Mouse (Mus musculus): ENCODE measurements around the gene Plekhg5. TPM values are rescaled to one million over a fixed set of nuclear protein-coding genes. Genes with fewer than 3 reads are reported as not detected.
A peak's percentile ranks its signal among the peaks of the same experiment; 100 is the strongest.

Plekhg5 gene
- polyA plus RNA-seq, 1 experiment from 2014 or later, result 9.0 TPM

DNA sequence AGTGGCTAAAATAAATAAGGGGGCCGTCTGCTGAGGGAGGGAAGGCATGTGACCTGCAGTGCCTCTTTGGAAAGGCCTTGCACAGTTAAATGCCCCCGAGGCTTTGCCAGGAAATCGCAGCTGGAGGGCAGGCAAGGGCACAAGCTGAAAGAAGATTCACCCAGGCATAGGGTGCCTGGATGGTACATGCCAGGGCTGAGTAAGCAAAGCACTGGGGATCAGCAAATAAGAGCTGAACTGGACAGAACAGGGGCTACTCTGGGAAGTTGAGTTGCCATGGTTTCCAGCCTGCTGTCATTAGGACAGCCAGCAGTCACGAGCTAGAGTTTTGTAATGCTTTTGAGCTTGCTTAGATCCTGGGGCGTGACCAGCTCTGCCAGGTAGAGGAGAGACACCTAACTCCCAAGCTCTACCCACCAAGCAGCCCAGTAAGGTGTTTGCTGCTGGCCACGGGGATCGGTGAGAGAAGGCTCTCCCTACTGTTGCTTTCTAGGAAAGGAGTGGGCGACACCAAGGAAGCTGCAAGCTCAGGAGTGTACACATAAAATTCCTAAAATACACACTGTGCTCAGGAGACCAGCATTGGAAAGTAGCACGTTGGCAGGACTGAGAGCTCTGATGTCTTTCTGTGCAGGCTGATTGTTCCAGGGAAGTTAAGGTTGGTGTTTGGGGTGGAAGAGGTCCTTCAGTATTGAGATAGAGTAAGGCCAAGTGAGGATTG is 9.7 kb upstream of the Plekhg5 start:
- H3K4me1 ChIP-seq (replicated peaks; ENCODE audit: control insufficient read depth, insufficient read depth, low read length), result no peaks in the 10 kb centered on the region
- DNase-seq (ENCODE audit: low spot score) (no peak), ATAC-seq (replicated peaks; ENCODE audit: low FRiP score, low TSS enrichment, low read depth) (no peak)
- no peak overlapping the region for H3K4me3 ChIP-seq (ENCODE audit: low read depth, low read length)
- H3K4me2 ChIP-seq (ENCODE audit: low read length), result no peak overlapping the region
- H3K27me3 ChIP-seq (replicated peaks; ENCODE audit: control insufficient read depth, insufficient read depth, low read length), result no peaks in the 10 kb centered on the region
- peaks cover 39% of the 10 kb centered on the region for H3K36me3 ChIP-seq (ENCODE audit: control insufficient read depth, insufficient read depth, low read length)
- 64% methylated on average over 9 of the region's 9 CpGs for WGBS
- no peak overlapping the region for H3K27ac ChIP-seq (ENCODE audit: low read depth)
- no peaks in the 10 kb centered on the region for H3K9me3 ChIP-seq (ENCODE audit: control insufficient read depth, low read length)
- no peak overlapping the region for H3K9ac ChIP-seq (ENCODE audit: low read length)

DNA sequence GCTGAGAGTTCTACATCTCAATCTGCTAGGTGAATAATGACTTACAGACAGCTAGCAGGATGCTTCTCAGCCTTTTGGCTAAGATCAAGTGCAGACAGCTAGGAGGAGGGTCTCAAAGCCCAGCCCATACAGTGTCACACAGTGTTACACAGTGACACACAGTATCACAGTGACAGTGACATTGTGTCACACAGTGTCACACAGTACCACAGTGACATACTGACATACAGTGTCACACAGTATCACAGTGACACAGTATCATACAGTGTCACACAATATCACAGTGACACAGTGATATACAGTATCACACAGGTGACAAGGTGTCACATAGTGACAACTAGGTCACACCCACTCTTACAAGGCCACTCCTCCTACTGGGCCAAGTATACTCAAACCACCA is 5.0 kb upstream of the Plekhg5 start:
- no peaks in the 10 kb centered on the region for H3K9me3 ChIP-seq (ENCODE audit: control insufficient read depth, low read length)
- no peak overlapping the region for H3K9ac ChIP-seq (ENCODE audit: low read length)
- ATAC-seq (replicated peaks; ENCODE audit: low FRiP score, low TSS enrichment, low read depth), result 0 out of 2 replicates have a peak, but pooled peaks have one; percentile 14
- H3K4me1 ChIP-seq (replicated peaks; ENCODE audit: control insufficient read depth, insufficient read depth, low read length), result peaks cover 1% of the 10 kb centered on the region; the same call in 1 of the 2 replicates
- H3K4me2 ChIP-seq (ENCODE audit: low read length), result no peak overlapping the region
- H3K27ac ChIP-seq (ENCODE audit: low read depth), result no peak overlapping the region
- no peaks in the 10 kb centered on the region for H3K36me3 ChIP-seq (ENCODE audit: control insufficient read depth, insufficient read depth, low read length)
- DNase-seq (ENCODE audit: low spot score), result no peak
- no peak overlapping the region for H3K4me3 ChIP-seq (ENCODE audit: low read depth, low read length)
- no peaks in the 10 kb centered on the region for H3K27me3 ChIP-seq (replicated peaks; ENCODE audit: control insufficient read depth, insufficient read depth, low read length)

DNA sequence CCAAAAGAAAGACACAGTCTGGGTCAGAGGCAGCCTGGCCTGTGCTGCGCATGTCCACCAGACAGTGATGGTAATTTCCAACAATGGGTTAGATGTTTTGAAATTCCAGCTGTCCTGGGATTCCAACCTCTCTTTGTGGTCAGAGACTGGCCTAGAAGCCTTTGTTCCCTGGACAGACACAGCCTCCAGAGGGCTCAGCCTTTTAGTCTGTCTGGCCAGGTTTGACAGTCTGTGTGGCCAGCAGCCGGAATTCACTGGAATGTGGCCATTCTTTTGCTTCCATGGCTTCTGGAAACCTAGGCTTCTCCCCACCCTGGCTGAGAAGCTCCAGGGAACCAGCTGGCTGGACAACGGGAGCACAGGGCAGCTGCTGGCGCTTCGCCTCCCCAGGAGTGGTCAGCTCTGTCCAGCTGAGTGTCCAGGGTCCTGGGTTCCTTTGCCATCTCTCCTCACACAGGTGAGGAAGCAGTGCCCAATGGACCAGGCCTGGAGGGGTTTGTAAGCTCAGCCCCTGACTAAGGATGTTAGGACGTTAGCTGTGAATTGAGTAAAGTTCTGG is 4.1 kb upstream of the Plekhg5 start:
- ATAC-seq (replicated peaks; ENCODE audit: low FRiP score, low TSS enrichment, low read depth), result no peak
- no peak overlapping the region for H3K4me2 ChIP-seq (ENCODE audit: low read length)

DNA sequence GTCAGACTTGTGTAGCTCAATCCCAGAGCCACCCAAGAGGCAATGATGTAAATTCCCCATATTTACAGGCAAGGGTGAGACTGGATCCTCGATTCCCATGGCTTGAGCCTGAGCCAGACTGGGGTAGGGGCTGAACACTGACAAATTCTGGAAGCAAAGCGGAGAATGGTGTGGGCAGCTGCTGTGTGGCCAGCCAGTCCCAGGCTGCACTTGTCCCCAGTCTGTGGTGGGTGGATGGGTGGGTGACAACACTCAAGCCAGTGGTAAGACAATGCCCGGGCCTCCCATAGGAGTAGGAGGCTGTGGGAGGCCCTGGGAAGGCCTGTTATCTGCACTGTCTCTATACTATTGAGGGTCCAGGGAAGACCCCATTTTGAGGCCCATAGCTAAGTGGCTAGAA is 3.1 kb upstream of the Plekhg5 start:
- no peak for ATAC-seq (replicated peaks; ENCODE audit: low FRiP score, low TSS enrichment, low read depth)
- H3K4me1 ChIP-seq (replicated peaks; ENCODE audit: control insufficient read depth, insufficient read depth, low read length), result peaks cover 4% of the 10 kb centered on the region; the same call in 1 of the 2 replicates
- no peak overlapping the region for H3K9ac ChIP-seq (ENCODE audit: low read length)
- no peak overlapping the region for H3K4me3 ChIP-seq (ENCODE audit: low read depth, low read length)
- no peak for DNase-seq (ENCODE audit: low spot score)
- no peaks in the 10 kb centered on the region for H3K27me3 ChIP-seq (replicated peaks; ENCODE audit: control insufficient read depth, insufficient read depth, low read length)
- 88% methylated on average over 3 of the region's 3 CpGs for WGBS
- H3K27ac ChIP-seq (ENCODE audit: low read depth), result no peak overlapping the region
- H3K36me3 ChIP-seq (ENCODE audit: control insufficient read depth, insufficient read depth, low read length), result no peaks in the 10 kb centered on the region
- no peak overlapping the region for H3K4me2 ChIP-seq (ENCODE audit: low read length)
- no peaks in the 10 kb centered on the region for H3K9me3 ChIP-seq (ENCODE audit: control insufficient read depth, low read length)

More for the DNA sequence above, 4.1 kb upstream of the Plekhg5 start:
- no peaks in the 10 kb centered on the region for H3K27me3 ChIP-seq (replicated peaks; ENCODE audit: control insufficient read depth, insufficient read depth, low read length)
- H3K4me3 ChIP-seq (ENCODE audit: low read depth, low read length), result no peak overlapping the region
- no peaks in the 10 kb centered on the region for H3K36me3 ChIP-seq (ENCODE audit: control insufficient read depth, insufficient read depth, low read length)
- H3K9ac ChIP-seq (ENCODE audit: low read length), result no peak overlapping the region
- H3K4me1 ChIP-seq (replicated peaks; ENCODE audit: control insufficient read depth, insufficient read depth, low read length), result peaks cover 4% of the 10 kb centered on the region; the same call in 1 of the 2 replicates
- no peak for DNase-seq (ENCODE audit: low spot score)
- WGBS, result 75% methylated on average over 6 of the region's 6 CpGs
- H3K27ac ChIP-seq (ENCODE audit: low read depth), result no peak overlapping the region
- no peaks in the 10 kb centered on the region for H3K9me3 ChIP-seq (ENCODE audit: control insufficient read depth, low read length)

DNA sequence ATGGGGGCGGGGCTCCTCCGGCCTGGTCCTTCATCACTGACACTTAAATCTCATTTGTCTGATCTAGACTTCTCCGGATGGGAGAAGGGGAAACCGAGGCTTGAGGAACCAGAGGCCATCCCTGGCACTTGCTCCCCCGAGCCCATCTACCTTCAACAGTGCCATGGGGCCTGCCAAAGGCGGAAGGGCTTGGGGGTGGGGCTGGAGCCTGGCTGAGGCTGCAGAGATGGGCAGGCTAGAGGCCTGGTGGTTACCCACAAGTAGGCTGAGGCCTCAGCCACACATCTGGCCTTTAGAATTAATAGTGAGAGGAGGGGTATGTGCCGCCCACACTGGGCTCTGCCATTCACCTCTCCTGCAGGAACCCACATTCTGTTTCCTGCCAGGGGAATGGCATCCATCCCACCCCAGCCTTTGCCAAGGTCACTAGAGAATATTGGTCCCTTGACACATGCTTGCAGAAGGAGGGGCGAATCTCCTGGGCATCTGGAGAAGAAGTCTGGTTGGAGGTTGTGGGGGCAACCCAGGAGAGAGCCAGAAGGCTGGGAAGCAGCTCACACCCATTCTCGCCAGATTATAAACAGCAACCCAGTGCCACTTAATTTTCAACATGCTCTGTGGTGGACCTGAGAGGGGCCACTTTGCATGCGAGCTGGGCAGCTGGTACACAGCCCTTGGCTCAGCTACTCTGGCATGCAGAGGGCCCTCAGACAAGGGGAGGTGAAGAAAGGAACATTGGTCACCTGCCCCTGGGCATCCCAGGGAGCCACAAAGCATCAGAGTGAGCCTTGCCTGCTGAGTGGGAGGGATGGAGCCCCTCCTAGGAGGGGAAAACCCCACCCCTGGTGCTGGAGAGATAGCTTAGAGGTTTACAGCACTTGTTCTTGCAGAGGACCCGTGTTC is 1.6 kb upstream of the Plekhg5 start:
- 72% methylated on average over 11 of the region's 11 CpGs for WGBS
- Histone ChIP-seq H3K27me3 (replicated peaks; ENCODE audit: control insufficient read depth, insufficient read depth, low read length) (no peaks in the 10 kb centered on the region), H3K4me2 (ENCODE audit: low read length) (no peak overlapping the region), H3K9me3 (ENCODE audit: control insufficient read depth, low read length) (no peaks in the 10 kb centered on the region), H3K36me3 (ENCODE audit: control insufficient read depth, insufficient read depth, low read length) (no peaks in the 10 kb centered on the region), H3K4me1 (replicated peaks; ENCODE audit: control insufficient read depth, insufficient read depth, low read length) (peaks cover 4% of the 10 kb centered on the region; the same call in 1 of the 2 replicates), H3K27ac (ENCODE audit: low read depth) (no peak overlapping the region), H3K9ac (ENCODE audit: low read length) (no peak overlapping the region), H3K4me3 (ENCODE audit: low read depth, low read length) (no peak overlapping the region)
- no peak for ATAC-seq (replicated peaks; ENCODE audit: low FRiP score, low TSS enrichment, low read depth)
- no peak for DNase-seq (ENCODE audit: low spot score)

DNA sequence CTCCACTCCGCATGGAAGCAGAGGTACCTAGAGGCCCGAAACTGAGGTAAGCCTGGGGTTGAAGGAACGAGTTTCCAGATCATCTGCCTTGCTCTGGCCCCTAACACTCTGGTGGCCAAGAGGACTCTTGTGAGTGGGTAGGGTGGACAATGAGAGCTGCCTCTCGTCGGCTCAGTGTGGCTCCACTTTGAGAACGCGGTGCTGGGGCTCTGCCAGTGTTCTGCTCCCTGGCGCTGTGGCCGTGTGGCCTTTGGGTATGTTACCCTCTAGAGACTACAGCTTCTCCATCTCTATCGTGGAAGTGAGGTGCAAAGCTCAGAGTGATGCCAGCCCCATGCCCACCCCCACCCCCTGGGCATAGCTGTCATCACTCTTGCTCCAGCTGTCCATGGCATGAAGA is 357 bp downstream of the Plekhg5 start:
- no peak for DNase-seq (ENCODE audit: low spot score)
- no peaks in the 10 kb centered on the region for H3K36me3 ChIP-seq (ENCODE audit: control insufficient read depth, insufficient read depth, low read length)
- peaks cover 4% of the 10 kb centered on the region; the same call in 1 of the 2 replicates for H3K4me1 ChIP-seq (replicated peaks; ENCODE audit: control insufficient read depth, insufficient read depth, low read length)
- no peak overlapping the region for H3K4me2 ChIP-seq (ENCODE audit: low read length)
- no peaks in the 10 kb centered on the region for H3K27me3 ChIP-seq (replicated peaks; ENCODE audit: control insufficient read depth, insufficient read depth, low read length)
- 75% methylated on average over 10 of the region's 10 CpGs for WGBS
- H3K27ac ChIP-seq (ENCODE audit: low read depth), result no peak overlapping the region
- no peak overlapping the region for H3K9ac ChIP-seq (ENCODE audit: low read length)
- no peaks in the 10 kb centered on the region for H3K9me3 ChIP-seq (ENCODE audit: control insufficient read depth, low read length)
- no peak for ATAC-seq (replicated peaks; ENCODE audit: low FRiP score, low TSS enrichment, low read depth)
- no peak overlapping the region for H3K4me3 ChIP-seq (ENCODE audit: low read depth, low read length)

DNA sequence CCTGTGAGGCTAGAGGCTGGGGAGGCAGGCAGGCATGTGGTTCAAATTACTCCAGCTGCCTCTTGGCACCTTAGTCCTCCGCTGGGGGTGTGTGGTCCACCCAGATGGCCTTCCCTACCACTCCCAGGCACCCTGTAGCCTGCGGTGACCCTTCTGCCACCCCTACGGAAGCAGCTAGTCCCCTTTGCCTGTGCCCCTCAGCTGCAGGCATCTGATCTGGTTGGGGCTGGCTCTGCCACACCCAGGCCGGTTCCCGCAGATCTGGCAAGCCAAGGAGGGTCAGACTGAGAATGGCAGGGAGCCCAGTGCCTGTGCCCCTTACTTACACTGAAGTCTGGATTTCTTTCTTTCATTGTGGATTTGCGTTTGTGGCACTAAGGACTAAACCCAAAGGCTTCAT is 1.4 kb downstream of the Plekhg5 start:
- WGBS, result 83% methylated on average over 6 of the region's 6 CpGs
- no peak overlapping the region for H3K9ac ChIP-seq (ENCODE audit: low read length)
- no peak overlapping the region for H3K4me3 ChIP-seq (ENCODE audit: low read depth, low read length)
- no peaks in the 10 kb centered on the region for H3K36me3 ChIP-seq (ENCODE audit: control insufficient read depth, insufficient read depth, low read length)
- no peak for DNase-seq (ENCODE audit: low spot score)
- ATAC-seq (replicated peaks; ENCODE audit: low FRiP score, low TSS enrichment, low read depth), result no peak
- H3K9me3 ChIP-seq (ENCODE audit: control insufficient read depth, low read length), result no peaks in the 10 kb centered on the region
- H3K4me1 ChIP-seq (replicated peaks; ENCODE audit: control insufficient read depth, insufficient read depth, low read length), result peaks cover 4% of the 10 kb centered on the region; the same call in 1 of the 2 replicates
- no peak overlapping the region for H3K27ac ChIP-seq (ENCODE audit: low read depth)
- no peak overlapping the region for H3K4me2 ChIP-seq (ENCODE audit: low read length)
- no peaks in the 10 kb centered on the region for H3K27me3 ChIP-seq (replicated peaks; ENCODE audit: control insufficient read depth, insufficient read depth, low read length)

DNA sequence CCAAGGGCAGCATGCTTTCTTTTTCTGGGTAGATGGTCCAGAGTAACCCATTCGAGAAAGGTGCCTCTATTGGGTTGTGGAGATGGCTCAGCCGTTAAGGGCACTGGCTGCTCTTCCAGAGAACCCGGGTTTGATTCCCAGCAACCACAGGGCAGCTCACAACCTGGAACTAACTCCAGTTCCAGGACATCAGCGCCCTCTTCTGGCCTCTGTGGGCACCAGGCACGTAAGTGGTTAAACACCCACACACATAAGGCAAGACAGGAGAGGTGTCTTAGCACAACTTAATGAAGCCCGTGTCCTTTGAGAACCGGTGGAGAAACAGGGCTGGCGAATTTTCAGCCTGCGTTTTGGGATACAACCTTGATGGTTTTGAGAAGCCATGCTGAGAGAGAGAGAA is 2.2 kb downstream of the Plekhg5 start:
- H3K4me3 ChIP-seq (ENCODE audit: low read depth, low read length), result no peak overlapping the region
- no peak overlapping the region for H3K27ac ChIP-seq (ENCODE audit: low read depth)
- WGBS, result 81% methylated on average over 9 of the region's 9 CpGs
- no peak overlapping the region for H3K4me2 ChIP-seq (ENCODE audit: low read length)
- DNase-seq (ENCODE audit: low spot score) (no peak), ATAC-seq (replicated peaks; ENCODE audit: low FRiP score, low TSS enrichment, low read depth) (no peak)
- no peaks in the 10 kb centered on the region for H3K27me3 ChIP-seq (replicated peaks; ENCODE audit: control insufficient read depth, insufficient read depth, low read length)
- peaks cover 4% of the 10 kb centered on the region; the same call in 1 of the 2 replicates for H3K4me1 ChIP-seq (replicated peaks; ENCODE audit: control insufficient read depth, insufficient read depth, low read length)
- H3K9me3 ChIP-seq (ENCODE audit: control insufficient read depth, low read length), result no peaks in the 10 kb centered on the region
- no peak overlapping the region for H3K9ac ChIP-seq (ENCODE audit: low read length)
- no peaks in the 10 kb centered on the region for H3K36me3 ChIP-seq (ENCODE audit: control insufficient read depth, insufficient read depth, low read length)
